Mouse (Mus musculus): ENCODE data around the gene Olfr561.

Gene Olfr561

GRCm38 (mm10) chr7:102770921-102771320, at the start of gene Olfr561:
Olfr561 (plus strand) TSS chr7:102771221.
- no peak for DNase-seq

GRCm38 (mm10) chr7:102727391-102727790, 43.6 kb upstream of the Olfr561 start, which contains the start of gene Olfr559:
Olfr559 (minus strand) TSS chr7:102727491.
- DNase-seq, result no peak

DNA sequence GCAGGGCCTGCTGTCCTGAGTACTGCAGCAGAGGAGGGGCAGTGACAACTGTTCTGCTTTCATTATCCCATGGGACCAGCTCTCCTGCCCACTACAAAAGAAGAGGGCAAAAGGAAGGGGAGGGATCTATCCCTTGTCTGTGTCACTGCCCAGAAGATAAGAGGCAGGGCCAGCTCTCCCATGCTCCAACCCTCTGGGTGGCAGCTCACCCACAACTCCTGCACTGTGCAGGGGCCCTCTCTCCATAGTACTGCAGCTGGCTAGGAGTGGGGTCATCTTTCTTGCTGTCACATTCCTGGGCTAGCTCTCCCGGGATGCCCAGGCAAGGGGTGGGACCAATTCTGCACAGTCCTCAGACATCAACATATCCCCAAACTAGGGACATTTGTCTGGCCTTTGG, 37.2 kb upstream of the Olfr561 start:
- DNase-seq, result no peak

- DNase-seq, result no peak
Measured at GRCm38 (mm10) chr7:102737705-102738104, 33.3 kb upstream of the Olfr561 start.

GRCm38 (mm10) chr7:102752086-102752485, 18.9 kb upstream of the Olfr561 start:
- peak; percentile 6 for DNase-seq

GRCm38 (mm10) chr7:102759266-102759665, 11.8 kb upstream of the Olfr561 start, which contains the start of the genes Olfr560 and Olfr78:
Olfr560 (minus strand) TSS chr7:102759366.
Olfr78 (minus strand) TSS chr7:102759471.
- no peak for DNase-seq

DNA sequence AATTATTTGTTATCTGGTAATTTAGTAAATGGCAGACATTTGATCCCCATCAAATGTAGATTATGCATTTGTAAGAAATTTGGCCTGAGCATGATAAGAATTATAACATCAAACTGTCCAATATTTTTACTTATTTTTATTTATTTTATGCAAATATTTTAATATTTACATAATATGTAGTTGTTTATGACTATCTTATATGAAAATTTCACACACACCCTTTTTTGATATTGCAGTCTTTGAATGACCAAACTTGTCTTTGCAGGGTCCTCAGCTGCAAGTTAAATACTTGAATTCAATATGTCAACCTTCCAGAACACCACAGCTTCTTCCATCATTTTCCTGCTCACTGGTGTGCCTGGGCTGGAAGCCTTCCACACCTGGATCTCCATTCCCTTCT, 32.2 kb downstream of the Olfr561 start, which contains the start of gene Olfr564:
Gene Olfr564, plus strand, starts transcription at position 301 of the 400 bp plus-strand sequence.
- no peak for DNase-seq

All from embryo, embryonic 11 days (tissue).